Mouse (Mus musculus) C2C12 (cell line): Measurements from ENCODE around the gene Capn2.

Experiments
- CTCF ChIP-seq: IDR thresholded peaks from one replicate; pipeline ENCODE4 v1.5.1; 2011; ENCODE audit not compliant: control insufficient read depth, insufficient read depth, insufficient read length
- FOSL1 ChIP-seq: IDR thresholded peaks from one replicate; pipeline ENCODE4 v1.8.0; 2011; ENCODE audit warnings: mild to moderate bottlenecking, low read length; ENCODE audit not compliant: poor library complexity, insufficient read depth, severe bottlenecking
- MAX ChIP-seq: IDR thresholded peaks from one replicate; pipeline ENCODE4 v1.6.1; 2011; ENCODE audit warnings: mild to moderate bottlenecking, control low read depth
- MYOG ChIP-seq: IDR thresholded peaks from one replicate; pipeline ENCODE4 v1.6.1; 2011; ENCODE audit not compliant: control insufficient read depth, insufficient read length; ENCODE audit errors: extremely low read depth
- USF1 ChIP-seq: IDR thresholded peaks from one replicate; pipeline ENCODE4 v1.6.1; 2011; ENCODE audit warnings: low read depth, mild to moderate bottlenecking, control low read depth, moderate library complexity

DNA sequence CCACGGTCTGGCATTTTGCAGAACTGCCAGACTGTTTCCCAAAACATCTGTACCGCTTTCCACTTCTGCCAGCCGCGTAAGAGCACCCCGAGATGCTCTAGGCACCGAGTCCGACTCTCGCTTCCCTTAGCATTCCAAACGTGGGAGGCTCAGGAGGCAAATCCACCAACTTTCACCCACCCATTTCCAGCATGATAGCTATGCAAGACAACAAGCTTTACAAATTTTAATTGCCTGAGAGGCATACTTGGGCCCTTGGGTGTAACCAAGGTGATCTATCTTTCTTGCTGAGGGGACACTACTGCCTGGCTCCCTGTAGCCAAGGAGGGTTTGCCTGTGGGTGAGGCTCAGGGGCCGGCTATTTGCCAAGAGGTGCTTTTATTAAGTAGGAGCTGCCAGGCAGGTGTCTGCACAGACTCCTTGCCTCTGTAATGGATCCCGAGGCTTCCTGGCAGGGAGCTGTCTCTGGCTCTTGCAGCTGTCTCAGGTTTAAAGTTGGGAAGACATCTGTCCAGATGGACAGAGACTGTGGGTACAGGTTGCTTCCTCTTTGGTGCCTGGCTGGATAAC, 44.6 kb upstream of the Capn2 start:
- TF ChIP-seq CTCF (no peak), MAX (no peak), MYOG (no peak), USF1 (no peak), FOSL1 (no peak)
